Mouse (Mus musculus) lung, adult 2 months (tissue): Measurements from ENCODE around the gene Arpc2.

Experiments used
- CTCF ChIP-seq: fragments of 200-500 bp; IDR thresholded peaks from 2 replicates; pipeline ENCODE4 v1.5.1; 2011; ENCODE audit warnings: mild to moderate bottlenecking, low read length, control low read depth; ENCODE audit not compliant: insufficient read depth
- POLR2A ChIP-seq: fragments of 200-500 bp; IDR thresholded peaks from 2 replicates; pipeline ENCODE4 v1.6.1; 2011; ENCODE audit warnings: low read depth, mild to moderate bottlenecking, control low read depth, low read length, borderline replicate concordance; ENCODE audit errors: extremely low read depth

GRCm38 (mm10) chr1:74277883-74278537 is 42.1 kb downstream of the Arpc2 start:
- TF ChIP-seq POLR2A (no peak), CTCF (no peak)
